Mouse (Mus musculus) hindbrain, postnatal 0 days (tissue): ENCODE data around the gene Crygn. TPM values are rescaled to one million over a fixed set of nuclear protein-coding genes. Genes with fewer than 3 reads are reported as not detected.

Source experiments
- ATAC-seq: fragments of 200-750 bp; cut with Nextera tagmentation; 2 replicates; pipeline ENCODE4 v1.8.0; 2017; ENCODE audit warnings: mild to moderate bottlenecking, moderate TSS enrichment, moderate library complexity
- DNase-seq: peaks from one replicate; pipeline ENCODE4 v3.0.0-alpha.2; 2015; ENCODE audit warnings: low spot score
- H3K27ac ChIP-seq: fragments of 300-500 bp; sonication (generic); 2 replicates; pipeline ENCODE4 v1.5.1; 2014; ENCODE audit warnings: mild to moderate bottlenecking
- H3K27me3 ChIP-seq: fragments of 300-500 bp; sonication (generic); 2 replicates; pipeline ENCODE4 v1.6.1; 2014; ENCODE audit warnings: low read length, mixed read lengths; ENCODE audit not compliant: insufficient read depth
- H3K36me3 ChIP-seq: fragments of 300-500 bp; sonication (generic); 2 replicates; pipeline ENCODE4 v1.6.1; 2014; ENCODE audit warnings: low read length, mixed read lengths; ENCODE audit not compliant: insufficient read depth
- H3K4me1 ChIP-seq: fragments of 300-500 bp; sonication (generic); 2 replicates; pipeline ENCODE4 v1.6.1; 2014; ENCODE audit warnings: antibody characterized with exemption, low read length, mixed read lengths; ENCODE audit not compliant: insufficient read depth
- H3K4me2 ChIP-seq: fragments of 300-500 bp; sonication (generic); 2 replicates; pipeline ENCODE4 v1.6.1; 2014; ENCODE audit warnings: low read depth, mild to moderate bottlenecking, low read length, moderate library complexity, mixed read lengths
- H3K4me3 ChIP-seq: fragments of 300-500 bp; sonication (generic); 2 replicates; pipeline ENCODE4 v1.5.1; 2014; ENCODE audit warnings: low read length
- H3K9ac ChIP-seq: fragments of 300-500 bp; sonication (generic); replicated peaks from 2 replicates; pipeline ENCODE4 v1.6.1; 2014; ENCODE audit warnings: mild to moderate bottlenecking, low read length, moderate library complexity, mixed read lengths
- H3K9me3 ChIP-seq: fragments of 300-500 bp; sonication (generic); 2 replicates; pipeline ENCODE4 v1.6.1; 2016; ENCODE audit warnings: low read length, mixed read lengths
- CTCF ChIP-seq: IDR thresholded peaks from 2 replicates; pipeline ENCODE4 v1.5.1; 2016; ENCODE audit warnings: antibody characterized with exemption, control low read depth, low read depth
- WGBS: fragments of 180-500 bp; shearing (Covaris S2); extraction: QIAGEN DNeasy Blood & Tissue Kit; methylation state at CpG from one replicate; pipeline ENCODE4 v1.1.7; 2014; 5-methylcytosine and 5-hydroxymethylcytosine counted together
- polyA plus RNA-seq: library from polyadenylated mRNA; unstranded; fragments of >200 nt; fragmentation: Nextera tagmentation; extraction: Ambion mirVana; gene quantifications from 2 replicates; pipeline ENCODE4 v1.2.1, GENCODE M21; 2015
- total RNA-seq: library from RNA; depleted of rRNA; stranded (reverse); fragments of >200 nt; gene quantifications from 2 replicates; pipeline ENCODE4 v1.2.3, GENCODE M21; 2014

Gene Crygn
- total and polyA plus RNA-seq, 2 experiments from 2014 or later = 5.4 TPM; not detected in 1

GRCm38 (mm10) chr5:24750321-24751304 is 7.2 kb downstream of the Crygn start:
- H3K4me1 ChIP-seq = peaks cover 15% of the 10 kb centered on the region
- under 1% methylated on average over 55 of the region's 59 CpGs for WGBS

GRCm38 (mm10) chr5:24749731-24750130 is 8.1 kb downstream of the Crygn start:
- peak overlapping the region; percentile 75 for H3K9ac ChIP-seq
- TF ChIP-seq CTCF = no peak
- H3K4me2 ChIP-seq = peak overlapping the region; percentile 90

More at GRCm38 (mm10) chr5:24750321-24751304, 7.2 kb downstream of the Crygn start:
- Histone ChIP-seq H3K36me3 (no peaks in the 10 kb centered on the region), H3K4me2 (peak overlapping the region; percentile 90), H3K9me3 (no peaks in the 10 kb centered on the region), H3K27ac (peak overlapping the region; percentile 88), H3K27me3 (no peaks in the 10 kb centered on the region), H3K4me3 (peak overlapping the region; percentile 51), H3K9ac (peak overlapping the region; percentile 75)
- peak; percentile 85 for ATAC-seq
- peak; percentile 95 for DNase-seq
- peak; percentile 90 for TF ChIP-seq CTCF

GRCm38 (mm10) chr5:24747533-24747932 is 10.3 kb downstream of the Crygn start:
- H3K36me3 ChIP-seq = no peaks in the 10 kb centered on the region
- no peak overlapping the region for H3K27ac ChIP-seq
- ATAC-seq (no peak), DNase-seq (no peak)
- H3K4me1 ChIP-seq = peaks cover 15% of the 10 kb centered on the region
- WGBS = 24% methylated on average over 6 of the region's 6 CpGs
- no peak overlapping the region for H3K4me3 ChIP-seq
- no peak overlapping the region for H3K4me2 ChIP-seq
- H3K9me3 ChIP-seq = no peaks in the 10 kb centered on the region
- no peaks in the 10 kb centered on the region for H3K27me3 ChIP-seq
- H3K9ac ChIP-seq = no peak overlapping the region
- TF ChIP-seq CTCF = no peak

More at GRCm38 (mm10) chr5:24749731-24750130, 8.1 kb downstream of the Crygn start:
- H3K4me1 ChIP-seq = peaks cover 15% of the 10 kb centered on the region
- no peaks in the 10 kb centered on the region for H3K36me3 ChIP-seq
- no peaks in the 10 kb centered on the region for H3K9me3 ChIP-seq
- no peaks in the 10 kb centered on the region for H3K27me3 ChIP-seq
- H3K27ac ChIP-seq = peak overlapping the region; percentile 88
- 58% methylated on average over 5 of the region's 5 CpGs for WGBS
- ATAC-seq = peak; percentile 9; the same call in 1 of the 2 replicates
- no peak for DNase-seq
- H3K4me3 ChIP-seq = peak overlapping the region; percentile 51

- ATAC-seq (no peak), DNase-seq (no peak)
- Histone ChIP-seq H3K4me2 (no peak overlapping the region), H3K4me3 (no peak overlapping the region), H3K36me3 (no peaks in the 10 kb centered on the region), H3K27ac (no peak overlapping the region), H3K27me3 (no peaks in the 10 kb centered on the region), H3K4me1 (no peaks in the 10 kb centered on the region), H3K9me3 (no peaks in the 10 kb centered on the region), H3K9ac (no peak overlapping the region)
- no peak for TF ChIP-seq CTCF
- 78% methylated on average over 10 of the region's 10 CpGs for WGBS
These were observed 13.9 kb downstream of the Crygn start for GRCm38 (mm10) chr5:24743956-24744355.

- Histone ChIP-seq H3K36me3 (no peaks in the 10 kb centered on the region), H3K4me1 (no peaks in the 10 kb centered on the region), H3K9me3 (no peaks in the 10 kb centered on the region), H3K27ac (no peak overlapping the region), H3K27me3 (no peaks in the 10 kb centered on the region), H3K4me3 (no peak overlapping the region), H3K4me2 (no peak overlapping the region), H3K9ac (no peak overlapping the region)
- WGBS = 66% methylated on average over 15 of the region's 15 CpGs
- TF ChIP-seq CTCF = no peak
- ATAC-seq (no peak), DNase-seq (no peak)
These were observed 16.5 kb downstream of the Crygn start for GRCm38 (mm10) chr5:24741172-24741885.

- peak; percentile 55 for DNase-seq
- no peak overlapping the region for H3K4me3 ChIP-seq
These were observed 18.6 kb downstream of the Crygn start for GRCm38 (mm10) chr5:24739141-24739753.

More at GRCm38 (mm10) chr5:24739141-24739753, 18.6 kb downstream of the Crygn start:
- H3K4me1 ChIP-seq = no peaks in the 10 kb centered on the region
- no peak overlapping the region for H3K4me2 ChIP-seq
- H3K27ac ChIP-seq = peak overlapping the region; percentile 49; the same call in 1 of the 2 replicates
- H3K36me3 ChIP-seq = no peaks in the 10 kb centered on the region
- no peak overlapping the region for H3K9ac ChIP-seq
- no peaks in the 10 kb centered on the region for H3K9me3 ChIP-seq
- H3K27me3 ChIP-seq = no peaks in the 10 kb centered on the region
- no peak for TF ChIP-seq CTCF
- WGBS = 41% methylated on average over 15 of the region's 15 CpGs
- ATAC-seq = peak; percentile 71; the same call in 1 of the 2 replicates
